Mouse (Mus musculus) brain, adult 2 months (tissue): ENCODE data around the gene Crtam.

Experiments
- DNase-seq: peaks from one replicate; pipeline ENCODE4 v3.0.0; 2011; ENCODE audit warnings: low read depth, low spot score

The Crtam gene

DNA sequence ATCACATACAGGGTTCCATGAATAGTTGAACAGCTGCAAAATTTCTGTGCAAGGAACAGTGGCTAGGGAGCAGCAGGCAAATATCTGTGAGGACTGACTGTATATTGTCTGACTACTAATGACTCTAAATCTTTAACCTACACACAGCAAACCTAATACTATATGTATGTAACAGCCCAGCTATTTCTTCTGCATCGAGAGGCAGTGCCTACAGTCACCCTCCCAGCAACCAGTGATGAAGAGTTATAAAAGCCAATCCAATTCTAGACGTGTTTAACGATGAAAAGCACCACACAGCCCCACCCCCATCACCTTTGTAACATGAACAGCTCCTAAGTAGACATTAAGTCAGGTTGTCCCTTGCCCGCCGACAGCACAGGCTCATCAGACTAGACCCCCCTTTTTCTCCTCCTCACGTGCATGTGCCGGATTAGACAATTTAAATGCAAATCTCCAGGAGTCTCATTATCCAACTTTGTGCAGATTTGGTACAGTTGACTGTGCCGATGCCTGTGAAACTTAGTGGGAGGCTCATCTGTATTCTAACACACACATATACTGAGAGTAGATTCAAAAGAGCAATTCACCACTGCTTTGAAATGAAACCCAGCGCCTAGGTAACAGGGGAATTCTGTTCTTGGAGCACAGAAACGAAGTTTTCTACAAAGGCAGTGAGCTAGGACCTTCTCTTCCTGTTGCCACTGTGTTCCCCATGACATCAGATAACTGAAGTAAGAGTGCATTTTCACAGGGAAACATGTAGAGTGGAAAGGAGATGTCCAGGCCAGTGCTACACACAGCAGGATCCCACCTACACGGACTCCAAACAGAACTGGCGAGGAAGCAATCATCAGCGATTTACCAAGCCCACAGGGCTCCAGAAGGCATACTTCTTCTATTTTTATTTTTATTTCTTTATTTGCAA is 7.3 kb upstream of the Crtam start:
- peak; percentile 60 for DNase-seq

DNA sequence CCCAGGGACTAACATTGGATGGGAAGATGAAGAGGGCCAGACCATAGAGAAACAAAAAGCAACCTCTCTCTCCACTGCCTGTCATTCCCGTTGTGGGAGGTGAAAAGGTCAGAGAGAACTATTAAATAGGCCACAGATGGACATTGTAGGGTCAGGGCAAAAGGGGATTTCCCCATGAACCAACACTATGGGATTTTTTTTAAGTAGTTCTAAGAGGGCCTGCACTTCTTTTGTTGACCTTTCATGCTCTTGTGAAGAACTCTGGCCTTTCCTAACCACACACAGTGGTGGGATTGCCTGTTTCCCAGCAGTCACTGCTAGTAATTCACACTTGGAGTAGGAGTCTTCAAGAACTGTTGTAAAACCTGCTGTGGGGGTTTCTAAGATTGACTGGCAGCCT is 3.4 kb upstream of the Crtam start:
- DNase-seq = no peak

DNA sequence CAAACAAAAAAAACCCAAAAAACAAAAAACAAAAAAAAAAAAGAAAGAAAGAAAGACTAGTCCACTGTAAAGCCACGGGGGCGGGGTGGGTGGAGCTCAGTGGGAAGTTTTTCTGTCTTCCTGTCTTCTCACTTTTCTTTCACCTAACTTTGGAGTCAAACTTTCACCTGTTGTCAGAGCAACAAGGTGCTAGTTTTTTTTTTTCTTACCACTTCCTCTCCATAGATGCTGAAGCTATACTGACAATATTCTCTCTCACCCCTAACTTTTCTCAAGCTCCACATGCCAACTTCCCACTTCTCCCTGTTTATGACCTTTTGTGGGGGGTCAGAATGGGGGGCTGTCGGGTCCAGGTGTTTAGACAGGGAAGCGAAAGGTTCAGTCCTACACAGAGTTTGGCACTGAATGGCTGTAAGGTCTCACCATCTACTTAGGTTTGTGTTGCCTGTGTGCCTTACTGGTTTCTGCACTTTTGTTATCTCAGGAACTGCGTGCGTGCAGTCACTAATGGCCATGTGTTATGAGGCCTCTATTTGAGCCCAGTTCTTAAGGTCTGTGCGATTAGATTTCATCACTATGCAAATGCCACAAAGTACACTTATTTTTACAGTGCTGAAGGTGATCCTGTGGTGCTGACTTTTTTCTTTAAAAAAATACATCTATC is 7.2 kb downstream of the Crtam start:
- DNase-seq = no peak

DNA sequence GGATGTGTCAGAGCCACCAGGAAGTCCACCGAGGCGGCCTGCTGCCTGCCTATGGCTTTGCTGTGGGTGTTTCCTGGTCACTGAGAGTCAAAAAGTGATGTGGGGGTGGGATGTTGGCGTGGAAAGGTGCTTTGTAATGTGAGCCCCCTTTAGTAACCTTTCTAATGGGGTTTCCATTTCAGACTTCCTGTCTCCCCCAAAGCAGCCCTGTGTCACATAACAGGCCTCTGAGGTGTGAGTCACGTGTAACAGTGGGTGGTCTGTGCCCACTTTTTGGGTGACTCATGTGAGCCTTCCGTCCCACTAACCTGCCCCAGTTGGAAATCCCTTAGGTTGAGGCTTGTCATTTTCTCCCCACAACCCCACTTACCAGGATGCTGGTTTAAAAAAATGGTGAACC is 10.4 kb downstream of the Crtam start:
- DNase-seq = no peak

DNA sequence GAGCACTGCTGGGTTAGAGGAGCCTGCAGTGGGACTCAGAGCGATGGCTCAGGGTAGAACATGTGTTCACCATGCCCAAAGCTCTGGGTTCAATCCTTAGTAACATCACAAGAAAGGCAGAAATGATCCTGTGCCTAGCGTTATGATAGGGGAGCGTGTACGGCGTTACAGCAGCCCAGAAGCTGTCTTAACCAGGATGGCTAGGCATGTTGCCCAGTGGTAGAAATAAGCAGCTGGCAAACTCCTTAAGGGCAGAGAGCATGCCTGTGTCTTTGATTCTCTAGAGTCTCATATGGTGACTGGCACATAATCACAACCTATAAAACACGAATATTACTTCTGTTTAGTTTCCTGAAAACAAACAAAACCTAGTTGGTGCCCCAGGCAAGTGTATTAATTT is 12.9 kb downstream of the Crtam start:
- DNase-seq = no peak

DNA sequence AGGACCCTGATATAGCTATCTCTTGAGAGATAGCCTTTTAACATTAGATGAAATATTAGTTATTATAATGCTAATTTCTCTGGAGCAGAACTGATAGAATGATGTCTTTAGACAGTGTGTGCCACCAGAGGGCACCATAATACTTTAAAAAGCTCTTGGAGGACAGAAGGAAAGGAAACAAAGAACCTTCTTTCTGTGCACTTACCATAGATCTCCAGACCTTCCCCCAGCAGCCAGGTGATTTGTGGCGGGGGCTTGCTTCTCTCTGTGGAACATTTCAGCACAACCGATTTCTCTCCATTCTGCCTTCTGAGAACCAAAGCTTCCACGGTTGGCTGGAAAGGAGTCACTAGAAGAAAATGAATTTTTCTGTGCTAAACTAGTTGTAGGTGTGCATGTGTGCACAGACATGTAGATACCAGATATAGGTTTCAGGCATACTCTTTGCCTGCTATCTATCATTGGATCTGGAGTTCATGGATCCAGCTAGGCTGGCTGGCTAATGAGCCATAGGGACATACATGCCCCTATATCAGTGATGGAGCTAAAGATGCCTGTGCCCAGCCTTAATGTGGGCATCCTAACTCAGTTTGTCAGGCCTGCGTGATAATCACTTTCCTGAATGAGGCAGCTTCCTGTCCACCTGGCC is 14.4 kb downstream of the Crtam start:
- DNase-seq = peak; percentile 83

DNA sequence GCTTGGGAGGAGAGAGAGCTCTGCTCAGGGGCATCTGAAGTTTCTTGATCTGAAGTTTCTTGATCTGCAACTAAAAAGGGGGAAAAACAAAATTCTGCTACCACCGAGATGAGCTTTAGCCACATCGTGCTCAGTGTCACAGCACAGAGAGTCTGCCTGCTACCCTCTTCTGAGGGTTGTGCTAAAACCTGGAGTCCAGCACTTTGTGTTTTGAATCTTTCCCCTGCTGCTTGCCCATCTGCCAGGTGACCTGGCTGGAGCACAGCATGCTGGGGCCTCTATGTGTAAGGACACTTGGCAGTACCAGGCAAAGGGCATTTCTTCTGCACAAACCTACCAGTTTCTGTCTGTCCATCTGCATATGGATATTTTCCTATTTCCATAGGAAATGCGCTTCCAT is 20.1 kb downstream of the Crtam start:
- DNase-seq = peak; percentile 96

DNA sequence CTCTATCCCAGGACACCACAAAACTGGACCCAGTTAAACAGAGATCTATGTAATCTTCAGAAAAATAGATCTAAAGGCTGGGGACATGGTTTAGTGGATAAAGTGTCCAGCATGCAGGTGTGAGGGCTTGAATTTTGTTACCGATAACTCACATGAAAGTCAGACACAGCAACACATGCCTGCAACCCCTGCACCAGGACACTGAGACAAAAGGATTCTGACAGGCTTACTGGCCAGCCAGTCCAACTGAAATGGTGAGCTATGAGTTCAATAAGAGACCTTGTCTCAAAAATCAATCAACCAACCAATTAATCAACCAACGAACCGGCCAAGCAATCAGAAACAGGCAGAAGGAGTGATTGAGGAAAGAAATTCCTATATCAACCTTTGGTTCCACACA is 20.7 kb downstream of the Crtam start:
- DNase-seq = no peak

DNA sequence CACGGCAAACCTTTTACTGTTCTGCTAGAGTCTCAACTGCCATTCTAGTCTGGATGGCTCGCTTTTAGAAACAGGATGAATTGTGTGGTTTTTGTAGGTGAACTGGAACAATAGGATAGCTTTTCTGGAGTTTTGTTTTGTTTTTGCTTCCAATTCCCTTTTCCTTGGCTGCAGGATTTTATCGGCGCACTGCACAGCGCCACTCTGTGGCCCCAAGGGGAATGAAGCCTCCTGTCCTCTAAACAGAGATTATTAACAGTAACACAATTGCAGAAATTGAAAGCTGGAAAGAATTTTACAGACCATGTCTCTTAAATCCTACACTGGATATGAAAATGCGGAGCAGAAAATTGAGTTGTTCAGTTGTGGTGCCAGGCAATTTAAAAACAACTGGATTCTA is 21.9 kb downstream of the Crtam start:
- peak; percentile 79 for DNase-seq

DNA sequence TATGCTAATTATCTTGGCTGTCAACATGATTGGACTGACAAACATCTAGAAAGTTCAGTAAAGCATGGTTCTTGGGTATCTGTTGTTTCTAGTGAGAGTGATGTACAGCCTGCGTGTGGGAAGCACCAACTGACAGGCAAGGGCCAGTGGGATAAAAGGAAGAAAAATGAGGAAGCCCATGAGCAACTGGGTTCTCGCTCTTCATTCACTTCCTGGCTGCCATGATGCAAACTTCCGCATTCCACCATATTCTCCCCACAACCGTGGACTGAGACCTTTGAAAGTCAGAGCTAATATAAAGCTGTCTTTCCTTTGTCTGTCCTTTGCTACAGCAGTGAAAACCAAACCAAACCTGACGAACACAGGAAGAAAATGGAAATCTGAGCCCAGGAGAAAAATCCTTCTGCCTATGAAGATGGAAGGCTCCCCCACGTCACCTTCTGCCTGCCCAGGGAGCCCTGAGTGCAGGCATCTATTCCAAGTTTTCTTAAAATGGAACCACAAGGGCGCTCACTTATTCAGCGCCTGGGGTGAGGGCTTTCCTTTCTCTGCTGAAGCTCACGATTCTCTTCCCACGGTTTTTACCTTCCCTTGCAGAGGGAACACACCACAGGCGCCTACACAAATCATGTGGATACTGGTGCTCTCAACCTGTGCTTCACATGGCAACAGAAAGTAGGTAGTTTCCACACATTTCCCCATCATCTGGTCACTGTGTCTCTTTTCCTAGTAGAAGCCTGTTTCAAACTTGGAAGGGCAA is 30.2 kb downstream of the Crtam start:
- peak; percentile 69 for DNase-seq

DNA sequence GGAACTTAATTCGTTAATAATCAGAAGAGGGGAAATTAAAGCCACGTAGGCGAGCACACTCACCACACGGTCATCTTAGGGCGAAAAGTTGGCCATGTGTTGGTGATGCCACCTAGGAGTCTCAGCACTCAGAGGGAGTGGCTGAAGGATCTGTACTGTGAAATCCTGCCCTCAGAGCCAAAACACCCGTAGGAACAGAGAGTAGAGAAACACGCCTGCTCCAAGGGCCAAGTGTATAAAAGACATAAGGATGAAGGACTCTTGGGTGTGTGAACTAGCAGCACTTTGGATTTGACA is 40.1 kb downstream of the Crtam start:
- DNase-seq = no peak

DNA sequence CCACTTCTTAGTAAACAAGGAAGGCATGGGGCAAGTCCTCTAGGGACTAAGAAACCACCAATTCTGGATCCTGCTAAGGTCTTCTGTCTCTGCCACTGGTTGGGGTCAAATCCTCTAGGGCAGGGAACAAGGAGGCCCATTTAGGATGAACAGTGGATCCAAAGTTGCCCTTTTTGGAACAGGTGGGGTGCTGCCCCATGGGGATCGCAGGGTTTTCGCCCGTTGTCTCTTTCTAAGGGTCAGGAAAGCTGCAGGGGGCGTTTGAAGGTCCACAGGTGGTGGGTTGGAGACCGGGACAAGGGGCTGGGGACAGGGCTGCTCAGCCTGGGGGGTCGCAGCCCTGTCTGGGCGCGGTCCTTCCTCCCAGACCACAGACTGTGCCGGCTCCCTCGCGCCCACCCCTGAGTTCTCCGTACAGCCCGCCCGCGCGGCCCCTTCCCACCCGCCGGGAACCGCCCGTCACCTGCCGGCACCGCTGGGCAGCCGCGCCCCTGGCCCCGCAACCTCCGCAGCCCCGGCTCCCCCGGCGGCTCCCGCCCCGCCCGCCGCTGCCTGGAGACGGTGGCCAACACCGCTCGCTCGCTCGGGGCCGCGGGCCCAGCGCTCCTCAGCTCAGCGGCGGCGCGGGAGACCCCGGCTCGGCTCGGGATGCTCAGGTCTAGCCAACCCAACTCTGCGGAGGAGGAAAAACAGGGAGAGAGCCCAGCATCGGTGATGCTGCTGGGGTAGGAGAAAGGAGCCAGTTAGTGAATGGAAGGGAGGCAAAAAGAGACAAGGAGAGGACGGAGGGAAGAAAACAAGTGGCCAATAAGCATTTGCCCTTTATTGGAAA is 40.6 kb downstream of the Crtam start, which contains the start of gene Jhy:
TSS of gene Jhy (minus strand) at position 533 of the 832 bp plus-strand sequence.
- DNase-seq = no peak

DNA sequence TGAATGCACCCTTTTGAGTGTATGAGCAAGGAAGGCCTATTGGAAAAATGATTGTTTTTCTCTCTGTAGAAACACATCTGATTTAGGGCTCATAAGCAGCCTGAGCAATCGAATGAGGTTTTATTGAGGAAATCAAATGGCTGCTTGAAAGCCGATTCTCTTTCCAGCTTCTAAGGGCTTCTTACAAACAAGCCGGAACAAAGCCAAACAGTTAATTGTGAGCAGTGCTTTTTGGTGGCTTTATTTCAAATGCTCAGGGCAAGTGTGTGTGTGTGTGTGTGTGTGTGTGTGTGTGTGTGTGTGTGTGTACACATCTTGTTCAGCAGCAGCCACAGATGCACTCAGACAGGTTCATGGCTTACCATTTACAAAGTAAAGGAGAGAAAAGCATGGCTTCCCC is 43.0 kb downstream of the Crtam start:
- DNase-seq = no peak

DNA sequence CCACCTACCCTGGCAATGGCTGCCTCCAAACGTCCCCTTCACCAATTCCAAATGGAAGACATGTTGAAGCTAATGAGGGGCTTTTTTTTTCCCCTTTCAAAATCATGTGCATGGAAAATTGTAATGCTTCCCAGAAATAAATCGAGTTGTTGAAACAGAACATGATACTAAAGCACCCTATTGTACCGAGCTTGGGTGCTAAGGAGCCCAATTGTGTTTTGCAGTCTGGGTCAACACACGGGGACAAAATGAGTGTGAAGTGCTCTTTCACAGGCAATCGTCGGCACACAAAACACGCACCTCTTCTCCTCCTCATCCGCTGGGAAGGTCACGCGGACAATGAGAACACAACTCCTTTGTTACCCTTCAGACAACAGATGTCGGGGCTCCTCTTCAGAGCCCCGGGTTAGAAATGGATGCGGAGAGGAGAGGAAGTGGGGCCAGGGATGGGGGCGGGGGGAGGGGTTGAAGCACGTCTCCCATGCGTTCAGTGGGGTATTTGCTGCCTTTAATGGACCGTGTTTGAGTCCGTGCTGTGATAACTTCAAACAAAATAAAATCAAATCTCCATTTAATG is 55.3 kb downstream of the Crtam start:
- peak; percentile 55 for DNase-seq

DNA sequence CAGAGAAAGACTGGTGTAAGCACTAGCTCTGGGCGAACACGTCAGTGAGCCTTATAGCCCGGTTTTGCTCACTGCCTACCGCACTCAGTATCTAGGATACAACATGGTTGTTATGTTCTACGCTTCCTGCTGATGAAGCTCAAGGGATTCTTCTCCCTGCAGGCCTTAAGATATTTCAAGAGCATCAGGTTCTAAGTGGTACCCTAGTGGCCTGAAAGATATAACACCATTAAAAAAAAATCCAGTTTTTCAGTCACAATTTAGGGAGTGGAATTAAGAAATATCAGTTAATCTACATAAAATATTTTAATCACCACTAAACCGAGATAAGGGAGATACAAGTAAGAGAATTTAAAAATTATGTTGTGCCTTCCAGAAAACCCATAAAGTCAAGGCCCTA is 56.0 kb downstream of the Crtam start:
- DNase-seq = no peak

DNA sequence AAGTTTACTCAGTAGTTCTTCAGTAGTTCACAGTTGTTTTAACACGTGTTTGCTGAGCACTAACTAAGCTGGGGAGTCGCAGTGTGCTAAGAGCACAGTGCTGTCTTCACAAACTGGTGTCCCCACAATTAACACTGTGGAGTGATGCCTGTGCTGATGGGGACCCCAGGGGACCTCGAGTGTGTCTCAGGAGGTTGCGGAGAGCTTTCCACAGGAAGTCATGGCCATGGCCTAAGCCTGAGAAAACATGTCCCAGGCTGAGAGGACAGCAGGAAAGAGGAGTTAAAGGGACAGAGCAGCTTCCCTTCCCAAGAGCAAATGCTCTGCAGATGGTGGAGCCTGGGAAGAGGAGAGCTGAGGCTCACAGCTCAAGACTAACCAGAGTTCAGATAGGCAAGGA is 57.3 kb downstream of the Crtam start:
- no peak for DNase-seq

DNA sequence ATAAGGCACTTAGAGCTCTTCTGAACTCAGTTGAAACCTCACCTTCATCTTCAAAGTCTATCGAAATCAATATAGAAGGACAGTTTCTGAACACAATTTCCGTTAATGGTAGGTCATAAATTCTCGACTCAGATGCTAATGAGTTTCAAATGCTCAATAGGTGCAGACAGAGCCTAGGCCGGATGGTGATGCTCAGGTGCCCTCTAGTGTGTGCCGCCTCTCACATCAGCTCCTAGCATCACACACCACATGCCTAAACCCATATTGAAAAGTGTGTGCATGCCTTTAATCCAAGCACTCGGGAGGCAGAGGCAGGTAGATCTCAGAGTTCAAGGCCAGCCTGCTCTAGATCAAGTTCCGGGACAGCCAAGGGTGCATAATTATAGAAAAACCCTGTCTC is 67.0 kb downstream of the Crtam start:
- peak; percentile 45 for DNase-seq

DNA sequence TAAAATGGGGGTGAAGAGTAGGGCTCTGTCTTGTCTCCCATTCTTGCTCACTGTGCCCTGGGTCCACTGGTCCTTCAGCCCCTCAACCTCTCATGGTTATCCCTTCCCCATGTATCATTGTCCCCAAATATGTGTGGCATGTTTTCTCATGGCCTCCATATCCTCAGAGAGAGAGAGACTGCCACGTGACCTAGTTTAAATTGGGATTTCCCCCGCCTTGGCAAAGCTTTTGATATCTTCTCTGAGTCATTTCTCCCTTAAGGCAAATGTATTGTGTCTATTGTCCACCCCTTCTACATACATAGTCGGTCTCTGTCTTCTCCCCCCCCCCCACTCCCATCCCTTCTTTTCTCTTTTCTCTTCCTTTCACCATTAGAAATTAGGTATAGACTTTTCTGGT is 71.1 kb downstream of the Crtam start:
- DNase-seq = no peak

DNA sequence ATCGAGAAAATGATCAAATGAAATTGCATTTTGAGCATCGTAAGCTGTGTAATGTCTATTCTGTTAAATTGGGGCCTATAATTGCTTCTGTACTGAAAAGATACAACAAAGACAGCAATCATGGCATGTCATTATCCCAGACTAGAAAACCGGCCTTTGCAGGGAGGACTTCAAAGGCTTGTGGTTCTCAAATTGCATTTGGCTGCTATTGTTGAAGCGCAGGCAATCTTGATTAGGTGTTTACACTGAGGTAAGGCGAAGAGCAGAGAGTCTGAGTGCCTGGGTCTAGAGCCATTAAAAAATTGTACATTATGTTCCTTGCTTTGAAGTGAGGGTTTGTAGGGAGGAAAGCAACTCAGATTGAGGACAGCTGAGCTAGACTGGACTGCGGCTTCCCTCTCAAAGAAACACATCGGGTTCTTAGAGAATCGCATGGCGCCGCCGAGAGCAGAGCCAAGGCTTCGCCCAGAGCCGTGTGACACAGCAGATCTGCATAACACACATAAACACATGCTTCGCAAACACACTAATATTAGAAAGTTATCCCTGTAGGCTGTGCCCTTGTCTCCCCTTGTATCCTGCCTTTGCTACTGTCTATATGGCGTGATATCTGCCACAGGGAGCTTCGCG is 77.0 kb downstream of the Crtam start:
- DNase-seq = peak; percentile 12
